Mouse (Mus musculus) E14TG2a.4 (cell line): Measurements from ENCODE around the gene Zfp526.

ENCODE experiments used
- H3K27me3 ChIP-seq: 2 replicates; pipeline ENCODE4 v1.6.1; 2014; ENCODE audit warnings: low read length, control low read depth; ENCODE audit not compliant: insufficient read depth
- H3K36me3 ChIP-seq: 2 replicates; pipeline ENCODE4 v1.6.1; 2014; ENCODE audit warnings: low read length, control low read depth; ENCODE audit not compliant: insufficient read depth
- H3K4me1 ChIP-seq: replicated peaks from 2 replicates; pipeline ENCODE4 v1.6.1; 2014; ENCODE audit warnings: low read depth, low read length, control low read depth
- H3K4me3 ChIP-seq: replicated peaks from 2 replicates; pipeline ENCODE4 v1.5.1; 2014; ENCODE audit warnings: mild to moderate bottlenecking, low read length
- H3K9me3 ChIP-seq: 2 replicates; pipeline ENCODE4 v1.6.1; 2014; ENCODE audit warnings: low read length, control low read depth
- CTCF ChIP-seq: conservative IDR thresholded peaks from 2 replicates; pipeline ENCODE4 v1.5.1; 2014; ENCODE audit warnings: low read length
- NANOG ChIP-seq: IDR thresholded peaks from 2 replicates; pipeline ENCODE4 v1.6.1; 2014; ENCODE audit warnings: borderline replicate concordance, low read length, mixed read lengths
- POU5F1 ChIP-seq: IDR thresholded peaks from 2 replicates; pipeline ENCODE4 v1.6.1; 2014; ENCODE audit warnings: low read length, borderline replicate concordance

The Zfp526 gene

DNA sequence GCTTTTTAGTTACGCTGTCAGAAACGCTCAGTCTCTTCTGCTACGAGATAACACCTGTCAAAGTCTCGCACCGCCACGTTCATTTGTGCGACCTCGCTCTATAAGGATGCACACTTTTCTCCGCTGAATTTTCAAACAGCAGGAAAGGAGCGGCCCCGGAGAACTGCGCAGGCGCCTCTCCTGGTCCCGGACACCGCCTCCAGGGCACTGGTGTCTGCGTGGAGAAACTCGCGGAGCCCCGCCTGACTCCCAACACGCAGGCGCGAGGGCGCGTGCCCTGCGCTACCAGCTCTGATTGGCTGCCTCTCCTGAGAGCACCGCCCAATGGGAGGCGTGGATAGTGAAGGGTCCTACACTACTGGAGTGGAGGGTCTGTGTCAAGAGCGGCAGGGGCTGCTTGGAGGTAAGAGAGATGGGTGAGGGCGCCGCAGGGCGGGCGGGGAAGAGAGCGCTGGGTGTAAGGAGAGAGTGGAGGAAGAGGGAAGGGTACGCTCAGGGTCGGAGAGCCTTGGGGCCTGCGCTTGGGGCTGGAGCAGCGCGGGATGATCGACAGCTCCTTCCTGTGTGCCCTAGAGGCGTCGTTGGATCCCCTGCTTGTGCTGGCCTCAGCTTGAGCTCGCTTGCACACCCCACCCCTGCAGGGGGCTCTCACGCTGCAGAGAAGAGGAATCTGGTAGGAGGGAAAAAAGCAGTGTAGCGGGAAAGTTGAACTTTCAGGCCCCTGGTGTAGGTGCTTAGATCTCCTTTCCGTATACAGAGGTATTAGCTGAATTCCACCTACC lies at the start of gene Zfp526:
Gene Zfp526 (plus strand): TSS at position 324 of the 782 bp plus-strand sequence.
- peak within 1 kb of the TSS; percentile 90 for H3K4me3 ChIP-seq
- H3K27me3 ChIP-seq: no peaks in the 10 kb centered on the region
- no peaks in the 10 kb centered on the region for H3K9me3 ChIP-seq
- peaks cover 67% of the 10 kb centered on the region for H3K4me1 ChIP-seq
- H3K36me3 ChIP-seq: peaks cover 57% of the 10 kb centered on the region
- TF ChIP-seq POU5F1: no peak
- TF ChIP-seq NANOG: no peak
- no peak for TF ChIP-seq CTCF

DNA sequence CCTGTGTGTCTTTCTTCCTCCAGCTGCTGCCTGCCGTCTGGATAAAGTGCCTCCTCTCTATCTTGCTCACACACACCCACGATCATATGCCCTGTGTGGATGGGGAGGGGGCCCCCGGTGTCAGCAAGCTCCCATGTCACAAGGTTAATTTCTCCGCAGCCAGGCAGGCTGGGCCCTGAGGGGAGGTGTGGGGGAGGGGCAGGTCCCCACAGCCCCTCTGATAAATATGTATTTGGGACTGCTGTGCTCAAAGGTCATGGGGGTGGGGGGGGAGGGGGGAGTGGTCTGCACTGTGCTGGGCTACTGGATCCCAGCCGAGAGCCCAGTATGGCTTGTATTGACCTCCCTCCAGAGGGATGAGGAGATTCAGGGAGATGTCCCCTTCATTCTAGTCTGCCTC lies 48.6 kb upstream of the Zfp526 start:
- TF ChIP-seq NANOG (no peak), CTCF (no peak), POU5F1 (no peak)
- Histone ChIP-seq H3K36me3 (no peaks in the 10 kb centered on the region), H3K9me3 (no peaks in the 10 kb centered on the region), H3K27me3 (peaks cover 38% of the 10 kb centered on the region), H3K4me3 (no peak overlapping the region), H3K4me1 (peaks cover 25% of the 10 kb centered on the region)

DNA sequence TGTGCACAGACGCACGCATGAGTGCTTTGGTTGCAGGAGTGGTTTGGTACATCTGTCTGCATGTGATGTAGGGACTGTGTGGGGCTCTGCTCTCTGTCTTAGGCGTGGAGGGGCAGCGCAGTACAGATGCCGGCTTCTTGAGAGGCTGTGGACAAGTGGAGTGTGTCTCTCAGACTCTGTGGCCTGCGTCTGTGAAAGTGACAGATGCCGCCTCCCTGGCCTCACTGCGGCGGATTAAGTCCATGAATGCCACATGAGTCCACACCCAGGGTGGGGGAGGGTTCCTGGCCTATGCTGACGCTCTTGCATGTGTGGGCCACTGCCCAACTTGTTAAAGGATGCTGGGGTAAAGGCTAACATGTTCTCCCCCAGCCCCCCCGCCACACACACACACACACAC lies 46.9 kb upstream of the Zfp526 start:
- Histone ChIP-seq H3K27me3 (peaks cover 53% of the 10 kb centered on the region), H3K9me3 (no peaks in the 10 kb centered on the region), H3K36me3 (no peaks in the 10 kb centered on the region), H3K4me3 (no peak overlapping the region), H3K4me1 (peaks cover 35% of the 10 kb centered on the region)
- TF ChIP-seq NANOG (no peak), CTCF (no peak), POU5F1 (no peak)

DNA sequence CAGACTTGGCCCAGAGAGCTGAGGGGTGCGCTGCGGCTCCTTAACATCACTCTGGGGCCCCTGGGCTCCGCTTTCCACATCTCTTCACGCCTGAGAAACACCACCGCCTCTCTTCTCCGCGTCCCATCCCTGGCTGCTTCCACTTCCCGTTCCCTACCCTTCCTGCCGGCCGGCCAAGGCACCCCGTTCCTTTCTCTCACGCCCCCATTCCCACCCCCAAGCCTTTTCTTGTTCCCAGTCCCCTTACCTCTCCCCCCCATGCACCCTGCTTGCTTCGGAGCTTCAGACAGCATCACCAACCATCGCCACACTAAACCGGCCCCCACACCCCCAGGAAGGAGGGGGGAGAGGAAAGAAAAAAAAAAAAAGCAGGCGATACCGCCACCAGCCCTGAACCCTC lies 42.9 kb upstream of the Zfp526 start:
- H3K4me1 ChIP-seq: peaks cover 33% of the 10 kb centered on the region
- TF ChIP-seq NANOG: no peak
- no peak for TF ChIP-seq POU5F1
- H3K9me3 ChIP-seq: no peaks in the 10 kb centered on the region
- peaks cover 80% of the 10 kb centered on the region for H3K27me3 ChIP-seq
- H3K36me3 ChIP-seq: no peaks in the 10 kb centered on the region
- H3K4me3 ChIP-seq: peak overlapping the region; percentile 81

DNA sequence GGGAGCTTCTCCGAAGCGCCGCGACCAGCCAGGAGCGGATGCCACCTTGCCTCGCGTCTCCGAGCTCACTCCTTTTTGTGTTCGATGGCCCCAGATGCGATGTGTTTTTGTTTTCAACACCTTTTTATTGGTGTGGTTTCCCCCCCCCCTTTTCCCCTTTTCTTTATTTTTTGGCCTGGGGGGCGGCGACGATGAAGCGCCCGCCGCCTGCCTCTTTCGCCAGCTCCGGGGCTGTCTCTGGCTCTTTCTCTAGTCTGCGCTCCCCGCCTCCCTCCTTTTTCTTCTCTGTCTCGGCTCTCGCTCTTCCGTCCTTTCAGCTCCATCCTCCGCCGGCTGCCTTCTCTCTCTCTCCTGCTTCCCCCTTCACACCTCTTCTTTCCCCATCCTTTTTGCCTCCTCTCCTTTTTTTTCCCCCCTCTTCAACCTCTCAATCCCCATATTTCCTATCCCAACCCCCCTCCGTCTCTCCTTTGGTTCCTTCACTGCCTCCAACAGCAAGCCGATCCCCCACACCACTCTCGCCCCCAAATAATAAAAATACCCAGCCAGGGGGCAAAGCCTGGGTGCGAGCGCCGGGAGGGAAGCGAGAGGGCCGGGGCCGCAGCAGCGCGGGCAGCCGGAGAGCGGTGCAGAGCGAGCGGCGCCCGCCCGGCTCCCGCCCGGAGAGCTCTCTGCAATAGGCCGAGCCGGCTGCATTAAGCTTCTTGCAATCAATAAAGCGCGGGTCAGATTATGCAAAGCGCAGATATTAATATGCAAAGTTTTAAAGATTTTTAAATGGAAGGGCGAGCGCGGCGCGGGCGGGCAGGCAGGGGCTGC lies 42.2 kb upstream of the Zfp526 start:
- Histone ChIP-seq H3K27me3 (peaks cover 81% of the 10 kb centered on the region), H3K4me1 (peaks cover 33% of the 10 kb centered on the region), H3K9me3 (no peaks in the 10 kb centered on the region), H3K4me3 (peak overlapping the region; percentile 81), H3K36me3 (no peaks in the 10 kb centered on the region)
- TF ChIP-seq POU5F1 (no peak), NANOG (no peak), CTCF (no peak)

DNA sequence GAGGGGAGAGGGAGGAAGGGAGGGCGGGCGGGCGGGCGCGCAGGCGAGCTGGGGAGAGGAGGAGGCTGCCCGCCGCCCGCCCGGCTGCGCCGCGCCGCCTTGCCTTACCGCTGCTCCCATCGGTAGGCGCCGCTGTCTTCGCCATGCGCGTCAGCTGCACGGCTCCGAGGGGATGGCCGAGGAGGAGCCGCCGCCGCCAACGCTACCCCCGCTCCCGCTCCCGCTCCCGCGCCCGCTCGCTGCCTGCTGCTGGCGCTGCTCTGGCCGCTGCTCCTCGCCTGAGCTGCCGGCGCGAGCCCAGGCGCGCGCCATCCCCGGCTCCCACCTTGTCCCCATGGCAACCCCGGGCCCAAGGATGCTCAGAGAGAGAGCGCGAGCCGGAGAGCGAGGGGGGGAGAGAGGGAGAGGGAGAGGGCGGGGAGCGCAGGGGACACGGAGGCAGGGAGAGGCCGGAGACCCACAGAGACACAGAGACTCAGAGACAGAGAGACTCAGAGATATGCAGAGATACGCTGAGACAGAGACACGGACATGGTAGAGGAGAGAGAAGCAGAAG lies 41.5 kb upstream of the Zfp526 start, which contains the start of gene Pou2f2:
Gene Pou2f2 (minus strand): TSS at position 121 of the 556 bp plus-strand sequence.
- H3K27me3 ChIP-seq: peaks cover 83% of the 10 kb centered on the region
- no peaks in the 10 kb centered on the region for H3K9me3 ChIP-seq
- peak within 1 kb of the TSS; percentile 81 for H3K4me3 ChIP-seq
- H3K4me1 ChIP-seq: peaks cover 28% of the 10 kb centered on the region
- TF ChIP-seq POU5F1 (no peak), NANOG (no peak), CTCF (no peak)
- no peaks in the 10 kb centered on the region for H3K36me3 ChIP-seq

DNA sequence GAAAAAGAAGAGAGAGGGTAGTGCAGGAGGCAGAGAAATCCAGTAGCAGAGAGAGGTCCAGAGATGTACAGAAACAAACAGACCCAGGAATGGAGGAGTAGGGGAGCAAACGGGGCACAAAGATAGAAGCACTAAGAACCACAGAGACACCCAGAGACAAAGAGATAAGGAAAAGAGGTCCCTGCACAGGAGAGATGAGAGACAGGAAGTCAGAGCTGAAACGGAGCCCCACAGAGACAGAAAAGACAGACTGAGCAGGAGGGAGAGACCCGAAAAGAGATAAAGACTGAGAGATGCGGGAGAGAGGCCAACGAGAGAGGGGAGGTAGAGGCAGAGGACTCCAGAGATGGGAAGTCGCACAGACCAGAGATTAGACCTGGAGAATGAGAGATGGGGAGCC lies 40.7 kb upstream of the Zfp526 start:
- H3K36me3 ChIP-seq: no peaks in the 10 kb centered on the region
- TF ChIP-seq NANOG: no peak
- no peak for TF ChIP-seq POU5F1
- peaks cover 79% of the 10 kb centered on the region for H3K27me3 ChIP-seq
- no peaks in the 10 kb centered on the region for H3K9me3 ChIP-seq
- peaks cover 28% of the 10 kb centered on the region for H3K4me1 ChIP-seq
- no peak overlapping the region for H3K4me3 ChIP-seq

DNA sequence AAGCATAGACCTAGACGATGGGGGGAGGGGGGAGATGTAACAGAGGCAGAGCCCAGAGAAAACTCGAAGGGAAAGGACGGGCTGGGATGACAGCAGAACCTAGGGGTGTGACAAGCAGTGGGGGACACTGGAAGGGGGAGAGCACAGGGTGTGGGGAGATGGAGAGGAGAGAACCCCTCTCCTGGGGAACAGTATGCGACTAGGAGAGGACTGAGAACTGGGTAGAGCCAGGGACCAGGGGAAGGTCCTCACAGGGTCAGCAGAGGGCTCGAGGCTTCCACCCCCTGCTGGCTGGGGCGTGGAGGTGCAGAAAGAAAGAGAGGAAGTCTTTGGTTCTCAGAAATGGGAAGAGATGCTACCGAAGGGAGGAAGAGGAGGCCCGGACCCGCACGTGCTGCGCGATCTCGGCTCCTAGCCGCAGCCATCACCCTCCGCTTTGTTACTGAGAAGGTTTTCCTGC lies 39.9 kb upstream of the Zfp526 start:
- no peaks in the 10 kb centered on the region for H3K36me3 ChIP-seq
- H3K27me3 ChIP-seq: peaks cover 71% of the 10 kb centered on the region
- peak overlapping the region; percentile 35 for H3K4me3 ChIP-seq
- TF ChIP-seq NANOG: no peak
- peak; percentile 31 for TF ChIP-seq CTCF
- H3K9me3 ChIP-seq: no peaks in the 10 kb centered on the region
- peaks cover 28% of the 10 kb centered on the region for H3K4me1 ChIP-seq
